Mouse (Mus musculus) heart, embryonic 14.5 days (tissue): ENCODE results near the gene Hist3h2ba. TPM values are rescaled to one million over a fixed set of nuclear protein-coding genes. Genes with fewer than 3 reads are reported as not detected.

Source experiments
- ATAC-seq: fragments of 200-750 bp; cut with Nextera tagmentation; 2 replicates; pipeline ENCODE4 v1.8.0; 2017; ENCODE audit warnings: low read depth, moderate TSS enrichment; ENCODE audit not compliant: insufficient number of reproducible peaks, insufficient read depth, low FRiP score
- H3K27ac ChIP-seq, 2 experiments: fragments of 200-500 bp in 1 of 2; fragments of 300-500 bp in 1 of 2; sonication (generic) in 1 of 2; replicated peaks in 1 of 2; 2 replicates each; pipeline ENCODE4 v1.5.1; 2012 to 2014; ENCODE audit warnings: low read depth in 2 of 2, low read length in 2 of 2, control low read depth in 1 of 2, mild to moderate bottlenecking in 1 of 2, mixed read lengths in 1 of 2; ENCODE audit not compliant: control insufficient read depth in 1 of 2, insufficient read depth in 1 of 2
- H3K27me3 ChIP-seq: fragments of 300-500 bp; sonication (generic); 2 replicates; pipeline ENCODE4 v1.6.1; 2014; ENCODE audit warnings: mild to moderate bottlenecking, low read length, control low read depth; ENCODE audit not compliant: control insufficient read depth, insufficient read depth
- H3K36me3 ChIP-seq: fragments of 300-500 bp; sonication (generic); 2 replicates; pipeline ENCODE4 v1.6.1; 2014; ENCODE audit warnings: mild to moderate bottlenecking, control low read depth, low read length, mixed read lengths; ENCODE audit not compliant: control insufficient read depth, insufficient read depth
- H3K4me1 ChIP-seq, 2 experiments: fragments of 200-500 bp in 1 of 2; fragments of 300-500 bp in 1 of 2; sonication (generic) in 1 of 2; 2 replicates each; pipeline ENCODE4 v1.6.1; 2012 to 2014; ENCODE audit warnings: low read length in 2 of 2, control low read depth in 1 of 2, mixed read lengths in 1 of 2; ENCODE audit not compliant: control insufficient read depth in 2 of 2, insufficient read depth in 2 of 2
- H3K4me2 ChIP-seq: fragments of 300-500 bp; sonication (generic); 2 replicates; pipeline ENCODE4 v1.6.1; 2014; ENCODE audit warnings: mild to moderate bottlenecking, low read length
- H3K4me3 ChIP-seq, 2 experiments: fragments of 200-500 bp in 1 of 2; fragments of 300-500 bp in 1 of 2; sonication (generic) in 1 of 2; 2 replicates each; pipeline ENCODE4 v1.5.1; 2012 to 2014; ENCODE audit warnings: low read length in 2 of 2, mild to moderate bottlenecking in 2 of 2, control low read depth in 1 of 2, low read depth in 1 of 2, moderate library complexity in 1 of 2; ENCODE audit not compliant: control insufficient read depth in 1 of 2, insufficient read depth in 1 of 2
- H3K9ac ChIP-seq: fragments of 300-500 bp; sonication (generic); 2 replicates; pipeline ENCODE4 v1.6.1; 2014; ENCODE audit warnings: mild to moderate bottlenecking, low read length
- H3K9me3 ChIP-seq: fragments of 300-500 bp; sonication (generic); 2 replicates; pipeline ENCODE4 v1.6.1; 2016; ENCODE audit warnings: low read length, control low read depth; ENCODE audit not compliant: control insufficient read depth
- WGBS: fragments of 180-500 bp; shearing (Covaris S2); extraction: QIAGEN DNeasy Blood & Tissue Kit; methylation state at CpG from one replicate; pipeline ENCODE4 v1.1.7; 2014; 5-methylcytosine and 5-hydroxymethylcytosine counted together
- polyA plus RNA-seq: library from polyadenylated mRNA; unstranded; fragments of >200 nt; fragmentation: Nextera tagmentation; extraction: Ambion mirVana; gene quantifications from 2 replicates; pipeline ENCODE4 v1.2.1, GENCODE M21; 2014

The Hist3h2ba gene
- polyA plus RNA-seq, 1 experiment from 2014 or later = 16.0 TPM

DNA sequence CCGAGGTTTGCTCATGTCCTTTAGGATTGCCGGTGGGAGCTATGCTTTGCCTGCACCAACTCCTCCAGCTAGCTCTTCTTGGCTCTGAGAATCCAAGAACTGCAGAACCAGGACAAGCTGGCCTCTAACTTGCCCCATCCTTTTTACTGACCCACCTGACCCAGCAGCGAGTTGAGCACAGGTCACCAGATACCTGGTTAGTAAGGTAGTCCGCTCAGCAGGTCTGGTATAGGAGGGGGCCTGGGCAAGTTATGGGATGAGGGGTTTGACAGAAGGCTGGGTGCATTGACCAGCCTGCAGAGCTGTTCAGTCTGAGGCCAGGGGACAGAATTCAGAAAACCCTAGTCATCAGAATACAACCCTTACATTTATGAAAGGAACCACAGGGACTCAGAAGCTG is 19.7 kb upstream of the Hist3h2ba start:
- peaks cover 3 to 4% of the 10 kb centered on the region in 2 experiments; a peak in 2 of 4 replicates for H3K4me1 ChIP-seq
- H3K9ac ChIP-seq = no peak overlapping the region
- WGBS = 61% methylated on average over 4 of the region's 4 CpGs
- no peak overlapping the region for H3K4me3 ChIP-seq
- H3K27ac ChIP-seq = no peak overlapping the region
- no peaks in the 10 kb centered on the region for H3K27me3 ChIP-seq
- ATAC-seq = no peak
- no peaks in the 10 kb centered on the region for H3K9me3 ChIP-seq
- H3K4me2 ChIP-seq = no peak overlapping the region
- H3K36me3 ChIP-seq = peaks cover 33% of the 10 kb centered on the region

DNA sequence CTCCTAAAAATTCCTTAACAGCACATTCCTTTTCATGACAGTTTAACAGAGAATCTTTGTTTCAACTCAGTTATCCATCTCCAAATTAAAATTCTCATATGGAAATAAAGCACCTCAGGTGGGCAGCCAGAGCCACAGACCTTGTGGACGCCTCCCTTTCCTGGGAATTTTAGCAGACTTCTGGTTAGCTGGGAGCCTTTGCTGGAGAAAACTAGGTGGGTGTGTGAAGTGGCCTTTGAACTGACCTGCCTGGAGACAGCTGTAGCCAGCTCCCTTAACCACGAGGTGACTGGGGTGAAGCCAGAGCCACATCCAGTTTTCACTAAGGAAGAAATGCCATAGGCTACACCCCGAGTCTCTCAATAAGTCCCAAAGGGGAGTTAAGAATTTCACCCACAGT is 19.1 kb upstream of the Hist3h2ba start:
- no peaks in the 10 kb centered on the region for H3K9me3 ChIP-seq
- H3K9ac ChIP-seq = no peak overlapping the region
- no peak for ATAC-seq
- 51% methylated on average over 3 of the region's 3 CpGs for WGBS
- peaks cover 39% of the 10 kb centered on the region for H3K36me3 ChIP-seq
- H3K4me3 ChIP-seq = no peak overlapping the region
- no peak overlapping the region for H3K4me2 ChIP-seq
- no peak overlapping the region for H3K27ac ChIP-seq
- peaks cover 3 to 4% of the 10 kb centered on the region in 2 experiments; a peak in 2 of 4 replicates for H3K4me1 ChIP-seq
- no peaks in the 10 kb centered on the region for H3K27me3 ChIP-seq

DNA sequence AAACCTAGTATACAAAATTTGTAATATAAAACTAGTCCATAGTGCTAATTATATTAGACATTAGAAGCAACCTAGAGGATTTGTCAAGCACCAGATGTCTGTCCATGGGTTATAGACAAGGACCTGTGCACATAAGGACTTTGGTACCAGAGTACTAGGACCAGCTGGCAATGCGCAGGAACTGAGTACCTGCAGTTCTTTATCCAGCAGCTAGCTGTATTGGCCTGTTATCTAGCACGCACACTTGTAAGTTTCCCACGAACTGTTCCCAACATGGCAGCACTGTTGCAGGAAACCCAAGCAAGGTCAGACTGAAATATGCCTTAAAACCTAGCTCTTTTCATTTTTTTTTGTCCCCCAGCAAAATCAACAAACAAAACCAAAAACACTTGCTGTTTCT is 18.5 kb upstream of the Hist3h2ba start:
- Histone ChIP-seq H3K9ac (no peak overlapping the region), H3K27me3 (no peaks in the 10 kb centered on the region), H3K4me1 (peaks cover 3 to 4% of the 10 kb centered on the region in 2 experiments; a peak in 2 of 4 replicates), H3K9me3 (no peaks in the 10 kb centered on the region), H3K27ac (no peak overlapping the region), H3K4me2 (no peak overlapping the region), H3K4me3 (no peak overlapping the region), H3K36me3 (peaks cover 44% of the 10 kb centered on the region)
- no peak for ATAC-seq
- WGBS = 78% methylated on average over 3 of the region's 3 CpGs

DNA sequence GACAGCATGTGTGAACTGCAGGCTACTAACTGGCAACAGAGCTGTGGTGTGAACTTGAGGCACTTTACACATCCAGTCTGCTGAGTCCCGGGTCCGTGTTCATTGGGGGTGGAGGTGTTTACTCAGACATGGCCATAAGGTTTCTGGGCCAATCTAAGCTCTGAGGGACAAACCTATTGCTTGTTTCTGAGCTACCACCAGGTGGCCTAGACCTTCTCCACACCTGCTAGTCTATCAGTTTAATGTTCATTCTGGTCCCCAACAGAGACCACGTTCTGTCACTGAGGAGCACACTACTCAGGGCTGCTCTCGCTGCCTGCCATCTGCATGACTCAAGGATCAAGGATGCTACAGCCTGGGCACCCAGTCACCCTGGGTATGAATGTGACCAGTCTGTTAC is 17.1 kb upstream of the Hist3h2ba start:
- no peak for ATAC-seq
- peaks cover 56% of the 10 kb centered on the region for H3K36me3 ChIP-seq
- WGBS = 74% methylated on average over 4 of the region's 4 CpGs
- H3K9ac ChIP-seq = no peak overlapping the region
- H3K4me1 ChIP-seq = peaks cover 3 to 7% of the 10 kb centered on the region in 2 experiments; a peak in 2 of 4 replicates
- H3K27ac ChIP-seq = no peak overlapping the region
- H3K9me3 ChIP-seq = no peaks in the 10 kb centered on the region
- no peaks in the 10 kb centered on the region for H3K27me3 ChIP-seq
- no peak overlapping the region for H3K4me2 ChIP-seq
- H3K4me3 ChIP-seq = no peak overlapping the region

DNA sequence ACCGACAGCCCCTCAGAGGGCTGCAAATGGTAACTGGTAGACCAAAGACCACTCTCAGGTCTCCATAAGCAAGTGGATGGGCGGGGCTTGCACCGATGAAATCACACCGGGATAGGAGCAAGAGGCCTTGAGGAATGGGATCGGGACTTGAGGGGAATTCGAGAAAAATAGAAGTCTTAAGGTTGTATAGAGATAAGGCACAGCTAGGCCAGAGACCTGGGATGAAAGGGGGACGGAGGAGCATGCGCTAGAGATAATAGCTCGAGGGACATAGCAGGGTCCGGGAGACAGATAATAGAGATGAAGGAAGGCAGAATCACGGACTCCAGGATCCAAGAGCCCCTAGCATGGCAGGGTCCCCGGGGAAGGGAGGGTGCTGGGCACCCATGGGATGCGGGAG is 10.8 kb upstream of the Hist3h2ba start:
- peaks cover 40% of the 10 kb centered on the region for H3K36me3 ChIP-seq
- H3K27me3 ChIP-seq = no peaks in the 10 kb centered on the region
- peaks cover 6 to 13% of the 10 kb centered on the region in 2 experiments for H3K4me1 ChIP-seq
- no peaks in the 10 kb centered on the region for H3K9me3 ChIP-seq
- peak overlapping the region; percentile 72 to 93 for H3K4me3 ChIP-seq
- peak overlapping the region; percentile 98 for H3K9ac ChIP-seq
- peak overlapping the region; percentile 72 to 98; a peak in 3 of 4 replicates for H3K27ac ChIP-seq
- peak overlapping the region; percentile 99 for H3K4me2 ChIP-seq
- 2% methylated on average over 13 of the region's 13 CpGs for WGBS
- no peak for ATAC-seq

GRCm38 (mm10) chr11:58938322-58939087 is 10.2 kb upstream of the Hist3h2ba start, which contains the start of gene Rnf187:
Rnf187 (minus strand) TSS chr11:58938916.
- Histone ChIP-seq H3K4me2 (peak within 1 kb of the TSS; percentile 99), H3K27ac (peak within 1 kb of the TSS; percentile 72 to 98), H3K9ac (peak within 1 kb of the TSS; percentile 98), H3K36me3 (peaks cover 34% of the 10 kb centered on the region), H3K27me3 (peaks cover under 1% of the 10 kb centered on the region; the same call in 1 of the 2 replicates), H3K9me3 (no peaks in the 10 kb centered on the region), H3K4me3 (peak within 1 kb of the TSS; percentile 72 to 93), H3K4me1 (peaks cover 6 to 13% of the 10 kb centered on the region in 2 experiments)
- under 1% methylated on average over 88 of the region's 95 CpGs for WGBS
- peak; percentile 94 for ATAC-seq

DNA sequence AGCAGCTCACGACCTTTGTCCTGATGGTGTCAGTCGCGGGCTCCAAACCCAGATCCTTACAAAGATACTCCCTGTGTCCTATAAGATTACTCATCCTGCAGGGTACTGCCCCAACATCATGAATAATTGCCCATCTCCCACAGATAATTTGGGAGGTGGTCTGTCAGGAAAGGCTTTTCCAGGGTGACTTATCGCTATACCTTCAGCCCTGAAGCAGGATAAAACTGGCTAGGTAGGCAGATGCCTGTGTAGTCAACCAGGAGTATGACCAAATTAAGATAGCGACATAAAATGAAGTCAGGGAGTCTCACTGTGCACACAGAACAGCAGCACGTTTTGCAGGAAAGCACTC is 9.7 kb upstream of the Hist3h2ba start:
- Histone ChIP-seq H3K4me3 (peak overlapping the region; percentile 72 to 93), H3K27me3 (peaks cover 5% of the 10 kb centered on the region; the same call in 1 of the 2 replicates), H3K9ac (peak overlapping the region; percentile 98), H3K36me3 (peaks cover 28% of the 10 kb centered on the region), H3K4me1 (peaks cover 6 to 13% of the 10 kb centered on the region in 2 experiments), H3K9me3 (no peaks in the 10 kb centered on the region), H3K4me2 (peak overlapping the region; percentile 99), H3K27ac (peak overlapping the region; percentile 61 to 98)
- no peak for ATAC-seq
- WGBS = 18% methylated on average over 6 of the region's 6 CpGs
